Mouse (Mus musculus) testis, adult 2 months (tissue): ENCODE data around the gene Bace2. TPM values are rescaled to one million over a fixed set of nuclear protein-coding genes. Genes with fewer than 3 reads are reported as not detected.
A peak's percentile ranks its signal among the peaks of the same experiment; 100 is the strongest.

ENCODE experiments used
- H3K27ac ChIP-seq: fragments of 200-500 bp; 2 replicates; pipeline ENCODE4 v1.5.1; 2012; ENCODE audit warnings: low read depth, low read length; ENCODE audit not compliant: control insufficient read depth, insufficient read depth
- H3K27me3 ChIP-seq: fragments of 200-500 bp; 2 replicates; pipeline ENCODE4 v1.6.1; 2012; ENCODE audit warnings: mild to moderate bottlenecking, low read length, moderate library complexity; ENCODE audit not compliant: control insufficient read depth, insufficient read depth
- H3K36me3 ChIP-seq: fragments of 200-500 bp; 2 replicates; pipeline ENCODE4 v1.6.1; 2012; ENCODE audit warnings: mild to moderate bottlenecking, low read length; ENCODE audit not compliant: control insufficient read depth, insufficient read depth
- H3K4me1 ChIP-seq: fragments of 200-500 bp; 2 replicates; pipeline ENCODE4 v1.6.1; 2012; ENCODE audit warnings: low read length; ENCODE audit not compliant: control insufficient read depth, insufficient read depth
- H3K4me3 ChIP-seq: fragments of 200-500 bp; 2 replicates; pipeline ENCODE4 v1.5.1; 2012; ENCODE audit warnings: low read depth, mild to moderate bottlenecking, low read length, moderate library complexity, mixed read lengths; ENCODE audit not compliant: control insufficient read depth
- CTCF ChIP-seq: fragments of 200-500 bp; IDR thresholded peaks from 2 replicates; pipeline ENCODE4 v1.5.1; 2012; ENCODE audit warnings: low read depth, mild to moderate bottlenecking, inconsistent platforms, low read length, moderate library complexity; ENCODE audit not compliant: control insufficient read depth, insufficient read depth, insufficient replicate concordance
- POLR2A ChIP-seq: fragments of 200-500 bp; IDR thresholded peaks from 2 replicates; pipeline ENCODE4 v1.6.1; 2012; ENCODE audit warnings: low read depth, mild to moderate bottlenecking, inconsistent platforms, low read length, moderate library complexity; ENCODE audit not compliant: control insufficient read depth
- polyA plus RNA-seq: library from polyadenylated mRNA; depleted of rRNA; stranded (reverse); fragments of >200 nt; gene quantifications from 2 replicates; pipeline ENCODE4 v1.2.3, GENCODE M21; 2012

Bace2 gene
- polyA plus RNA-seq, 1 experiment: 0.51 TPM

GRCm38 (mm10) chr16:97325975-97326374 lies 30.6 kb upstream of the Bace2 start:
- Histone ChIP-seq H3K4me1 (no peaks in the 10 kb centered on the region), H3K27ac (no peak overlapping the region), H3K4me3 (no peak overlapping the region), H3K27me3 (no peaks in the 10 kb centered on the region), H3K36me3 (no peaks in the 10 kb centered on the region)
- TF ChIP-seq CTCF (peak; percentile 46; the same call in 1 of the 2 replicates), POLR2A (no peak)

GRCm38 (mm10) chr16:97328602-97329001 lies 27.9 kb upstream of the Bace2 start:
- Histone ChIP-seq H3K4me3 (no peak overlapping the region), H3K36me3 (no peaks in the 10 kb centered on the region), H3K27ac (no peak overlapping the region), H3K4me1 (no peaks in the 10 kb centered on the region), H3K27me3 (no peaks in the 10 kb centered on the region)
- TF ChIP-seq POLR2A (no peak), CTCF (no peak)

- H3K4me3 ChIP-seq: no peak overlapping the region
- TF ChIP-seq POLR2A: no peak
- no peak for TF ChIP-seq CTCF
- H3K4me1 ChIP-seq: peaks cover 7% of the 10 kb centered on the region
- H3K27me3 ChIP-seq: peaks cover 2% of the 10 kb centered on the region; the same call in 1 of the 2 replicates
- H3K36me3 ChIP-seq: no peaks in the 10 kb centered on the region
- no peak overlapping the region for H3K27ac ChIP-seq
These were observed 3.5 kb upstream of the Bace2 start for GRCm38 (mm10) chr16:97353013-97353412.

GRCm38 (mm10) chr16:97354632-97355031 lies 1.9 kb upstream of the Bace2 start:
- H3K36me3 ChIP-seq: no peaks in the 10 kb centered on the region

GRCm38 (mm10) chr16:97357188-97357821 lies 763 bp downstream of the Bace2 start:
- Histone ChIP-seq H3K27me3 (peaks cover 2% of the 10 kb centered on the region; the same call in 1 of the 2 replicates), H3K27ac (no peak overlapping the region; the same call in 1 of the 2 replicates), H3K4me3 (peak overlapping the region; percentile 69), H3K4me1 (peaks cover 7% of the 10 kb centered on the region), H3K36me3 (no peaks in the 10 kb centered on the region)
- no peak for TF ChIP-seq POLR2A
- no peak for TF ChIP-seq CTCF

More at GRCm38 (mm10) chr16:97354632-97355031, 1.9 kb upstream of the Bace2 start:
- H3K4me1 ChIP-seq: peaks cover 7% of the 10 kb centered on the region
- no peak overlapping the region for H3K27ac ChIP-seq
- no peak for TF ChIP-seq POLR2A
- no peak for TF ChIP-seq CTCF
- peaks cover 2% of the 10 kb centered on the region; the same call in 1 of the 2 replicates for H3K27me3 ChIP-seq
- H3K4me3 ChIP-seq: no peak overlapping the region

GRCm38 (mm10) chr16:97362231-97362888 lies 5.8 kb downstream of the Bace2 start:
- no peak overlapping the region for H3K27ac ChIP-seq
- no peaks in the 10 kb centered on the region for H3K36me3 ChIP-seq
- no peaks in the 10 kb centered on the region for H3K4me1 ChIP-seq
- no peaks in the 10 kb centered on the region for H3K27me3 ChIP-seq
- no peak for TF ChIP-seq POLR2A
- H3K4me3 ChIP-seq: no peak overlapping the region

- TF ChIP-seq CTCF: no peak
- TF ChIP-seq POLR2A: no peak
These were observed 9.6 kb downstream of the Bace2 start for GRCm38 (mm10) chr16:97366141-97366540.

More at GRCm38 (mm10) chr16:97366141-97366540, 9.6 kb downstream of the Bace2 start:
- no peaks in the 10 kb centered on the region for H3K4me1 ChIP-seq
- no peak overlapping the region for H3K4me3 ChIP-seq
- no peaks in the 10 kb centered on the region for H3K27me3 ChIP-seq
- no peaks in the 10 kb centered on the region for H3K36me3 ChIP-seq
- no peak overlapping the region for H3K27ac ChIP-seq
